7 mouse cellular contexts compared by ENCODE assay signal in genomic region chr10:8519014-8519491, GRCm38 (mm10). TPM values are rescaled to one million over a fixed set of nuclear protein-coding genes. Genes with fewer than 3 reads are reported as not detected.
DNase-seq lines count a peak whose midpoint lies in the region; ATAC-seq lines count a peak whose summit lies in the region.

No protein-coding gene starts in this region.

- peaks cover 9% of the 10 kb centered on the region; the same call in 1 of the 2 replicates for H3K27me3 ChIP-seq in lung, embryonic 15.5 days
- peaks cover 34% of the 10 kb centered on the region for H3K27me3 ChIP-seq in embryonic facial prominence, embryonic 10.5 days (replicated peaks; ENCODE audit: low read depth, poor library complexity, severe bottlenecking)
- H3K27me3 ChIP-seq in heart, embryonic 14.5 days (ENCODE audit: control insufficient read depth, insufficient read depth, low read length): peaks cover 23% of the 10 kb centered on the region
- peaks cover 36% of the 10 kb centered on the region for H3K27me3 ChIP-seq in liver, embryonic 11.5 days (replicated peaks; ENCODE audit: control insufficient read depth, insufficient read depth, low read length)
- H3K27me3 ChIP-seq in neural tube, embryonic 11.5 days (ENCODE audit: control insufficient read depth, insufficient read depth, low read length): peaks cover 5% of the 10 kb centered on the region; the same call in 1 of the 2 replicates

- no peaks in the 10 kb centered on the region for H3K9me3 ChIP-seq in lung, embryonic 15.5 days
- H3K9me3 ChIP-seq in embryonic facial prominence, embryonic 10.5 days: no peaks in the 10 kb centered on the region
- 0 out of 2 replicates have a peak, but pooled peaks cover 3% of the 10 kb centered on the region for H3K9me3 ChIP-seq in heart, embryonic 14.5 days (ENCODE audit: control insufficient read depth, low read length)
- H3K9me3 ChIP-seq in liver, embryonic 11.5 days (ENCODE audit: control insufficient read depth, low read length): no peaks in the 10 kb centered on the region
- H3K9me3 ChIP-seq in neural tube, embryonic 11.5 days (ENCODE audit: control insufficient read depth, low read length): no peaks in the 10 kb centered on the region

- peak; percentile 0; the same call in 1 of the 2 replicates for ATAC-seq in lung, embryonic 15.5 days (ENCODE audit: borderline replicate concordance, extremely low read depth, low FRiP score, low TSS enrichment)
- no peak for ATAC-seq in heart, embryonic 14.5 days (ENCODE audit: insufficient number of reproducible peaks, insufficient read depth, low FRiP score, low read depth)
- ATAC-seq in liver, embryonic 11.5 days (replicated peaks; ENCODE audit: low FRiP score): no peak
- ATAC-seq in neural tube, embryonic 11.5 days (ENCODE audit: insufficient read depth, low FRiP score, low TSS enrichment): 0 out of 2 replicates have a peak, but pooled peaks have one; percentile 3

- H3K4me1 ChIP-seq in lung, embryonic 15.5 days: peaks cover 10% of the 10 kb centered on the region; the same call in 1 of the 2 replicates
- peaks cover 26% of the 10 kb centered on the region for H3K4me1 ChIP-seq in embryonic facial prominence, embryonic 10.5 days
- peaks cover 3 to 6% of the 10 kb centered on the region in 2 experiments; a peak in 2 of 4 replicates for H3K4me1 ChIP-seq in heart, embryonic 14.5 days (ENCODE audit: control insufficient read depth in 2 of 2, insufficient read depth in 2 of 2, low read length in 2 of 2)
- 0 out of 2 replicates have a peak, but pooled peaks cover 2% of the 10 kb centered on the region for H3K4me1 ChIP-seq in liver, embryonic 11.5 days (replicated peaks; ENCODE audit: control insufficient read depth, insufficient read depth, low read length)
- 0 out of 2 replicates have a peak, but pooled peaks cover 3% of the 10 kb centered on the region for H3K4me1 ChIP-seq in neural tube, embryonic 11.5 days (ENCODE audit: control insufficient read depth, insufficient read depth, low read length)

- H3K36me3 ChIP-seq in lung, embryonic 15.5 days: no peaks in the 10 kb centered on the region
- peaks cover 4% of the 10 kb centered on the region; the same call in 1 of the 2 replicates for H3K36me3 ChIP-seq in embryonic facial prominence, embryonic 10.5 days (replicated peaks)
- H3K36me3 ChIP-seq in heart, embryonic 14.5 days (ENCODE audit: control insufficient read depth, insufficient read depth, low read length): no peaks in the 10 kb centered on the region
- no peaks in the 10 kb centered on the region for H3K36me3 ChIP-seq in liver, embryonic 11.5 days (ENCODE audit: control insufficient read depth, insufficient read depth, low read length)
- H3K36me3 ChIP-seq in neural tube, embryonic 11.5 days (ENCODE audit: control insufficient read depth, insufficient read depth, low read length): no peaks in the 10 kb centered on the region

- under 1% methylated on average over 18 of the region's 18 CpGs for WGBS in lung, embryonic 15.5 days
- WGBS in embryonic facial prominence, embryonic 10.5 days: under 1% methylated on average over 18 of the region's 18 CpGs
- 2% methylated on average over 18 of the region's 18 CpGs for whole genome bisulfite sequencing in heart, embryonic 14.5 days
- WGBS in liver, embryonic 11.5 days: 2% methylated on average over 17 of the region's 18 CpGs
- WGBS in neural tube, embryonic 11.5 days: 1% methylated on average over 18 of the region's 18 CpGs

- peak overlapping the region; percentile 89 for H3K27ac ChIP-seq in lung, embryonic 15.5 days
- H3K27ac ChIP-seq in embryonic facial prominence, embryonic 10.5 days (replicated peaks): peak overlapping the region; percentile 91
- peak overlapping the region in 1 of 2 experiments; percentile 48; a peak in 1 of 4 replicates for H3K27ac ChIP-seq in heart, embryonic 14.5 days (replicated peaks in 1 of 2; ENCODE audit: control insufficient read depth in 1 of 2, insufficient read depth in 1 of 2, low read depth in 2 of 2, low read length in 2 of 2)
- no peak overlapping the region for H3K27ac ChIP-seq in liver, embryonic 11.5 days (ENCODE audit: low read depth, low read length)
- H3K27ac ChIP-seq in neural tube, embryonic 11.5 days (ENCODE audit: low read depth, low read length): no peak overlapping the region

- peak overlapping the region; percentile 62 for H3K9ac ChIP-seq in lung, embryonic 15.5 days
- H3K9ac ChIP-seq in heart, embryonic 14.5 days (ENCODE audit: low read length): peak overlapping the region; percentile 79
- H3K9ac ChIP-seq in liver, embryonic 11.5 days (ENCODE audit: low read depth, low read length): no peak overlapping the region
- peak overlapping the region; percentile 78 for H3K9ac ChIP-seq in neural tube, embryonic 11.5 days (ENCODE audit: low read length)

- intact Hi-C loops in gastrocnemius, postnatal 14 days (cut with DNase I; ENCODE audit: low total_unique reads): loop anchor here (10.0 kb wide), 1 partner anchor 194 kb away; no protein-coding TSS in a partner anchor

- peak overlapping the region; percentile 92 for H3K4me2 ChIP-seq in lung, embryonic 15.5 days
- peak overlapping the region; percentile 94 for H3K4me2 ChIP-seq in heart, embryonic 14.5 days (ENCODE audit: low read length)
- H3K4me2 ChIP-seq in liver, embryonic 11.5 days: peak overlapping the region; percentile 84
- peak overlapping the region; percentile 91 for H3K4me2 ChIP-seq in neural tube, embryonic 11.5 days (ENCODE audit: low read depth)

- H3K4me3 ChIP-seq in lung, embryonic 15.5 days: peak overlapping the region; percentile 70
- peak overlapping the region; percentile 76 for H3K4me3 ChIP-seq in embryonic facial prominence, embryonic 10.5 days
- H3K4me3 ChIP-seq in heart, embryonic 14.5 days (ENCODE audit: control insufficient read depth in 1 of 2, insufficient read depth in 1 of 2, low read depth in 1 of 2, low read length in 2 of 2): peak overlapping the region; percentile 80 to 81
- H3K4me3 ChIP-seq in liver, embryonic 11.5 days (ENCODE audit: low read depth, low read length): peak overlapping the region; percentile 64
- H3K4me3 ChIP-seq in neural tube, embryonic 11.5 days (ENCODE audit: low read depth, low read length): peak overlapping the region; percentile 76

- DNase-seq in lung, postnatal 25 days (ENCODE audit: low spot score): no peak
- no peak for DNase-seq in embryonic facial prominence, embryonic 10.5 days (ENCODE audit: low spot score)
- DNase-seq in liver, embryonic 11.5 days (ENCODE audit: low spot score): peak; percentile 35
- no peak for DNase-seq in neural tube, embryonic 11.5 days (ENCODE audit: low spot score)
- no peak for DNase-seq in gastrocnemius, postnatal 14 days

RNA-seq across cellular contexts. Expression of gene Ust, which starts 0.4 kb away (rescaled TPM):
- 5.8 and 6.8 TPM in 2 replicates for polyA plus RNA-seq in lung, embryonic 15.5 days (2015; fragmentation: Nextera tagmentation; extraction: Ambion mirVana)
- polyA plus RNA-seq in embryonic facial prominence, embryonic 10.5 days (2016; fragmentation: Nextera tagmentation; extraction: Ambion mirVana): 3.4 and 3.9 TPM in 2 replicates
- polyA plus RNA-seq in heart, embryonic 14.5 days (2014; fragmentation: Nextera tagmentation; extraction: Ambion mirVana): 1.4 and 2.3 TPM in 2 replicates
- 2.4 and 3.1 TPM in 2 replicates for polyA plus RNA-seq in liver, embryonic 11.5 days (2014; fragmentation: Nextera tagmentation; extraction: Ambion mirVana)
- 6.6 TPM in 2 replicates for polyA plus RNA-seq in neural tube, embryonic 11.5 days (2014; fragmentation: Nextera tagmentation; extraction: Ambion mirVana)
- 1 to 10 TPM; 2.1 to 2.3 TPM for total RNA-seq in gastrocnemius, postnatal 14 days (2021)

Comparison
In these comparisons a context has a peak if more than half of its experiments do, and no peak if none do; other contexts are left out.
1. ATAC-seq: peak in lung, embryonic 15.5 days (single experiment) and neural tube, embryonic 11.5 days (single experiment); none in heart, embryonic 14.5 days (single experiment) and liver, embryonic 11.5 days (single experiment).
2. H3K27ac ChIP-seq: peak in lung, embryonic 15.5 days (single experiment) and embryonic facial prominence, embryonic 10.5 days (single experiment); none in liver, embryonic 11.5 days (single experiment) and neural tube, embryonic 11.5 days (single experiment).
3. Peak in every context shown above with its lines, with median percentiles within 50 percentile points of each other: H3K4me2 ChIP-seq and H3K4me3 ChIP-seq.